Comparison of ENCODE assay signal across 9 mouse cellular contexts in genomic region chr7:29314844-29315628, GRCm38 (mm10). TPM values are rescaled to one million over a fixed set of nuclear protein-coding genes. Genes with fewer than 3 reads are reported as not detected.
DNase-seq lines count a peak whose midpoint lies in the region; ATAC-seq and TF ChIP-seq lines count a peak whose summit lies in the region.
"Had no signal": no experiment of that assay in that cellular context is flagged by ENCODE, and none has a peak within 500 bp of the region (broad histone marks: within the 10 kb centered on the region; RNA-seq: fewer than 3 reads in every experiment).

No protein-coding gene starts in this region.

- no peak overlapping the region for H3K27ac ChIP-seq in intestine, embryonic 16.5 days (ENCODE audit: low read length)
- no peak overlapping the region for H3K27ac ChIP-seq in intestine, postnatal 0 days (ENCODE audit: low read depth, low read length)
- H3K27ac ChIP-seq in forebrain, embryonic 10.5 days: peak overlapping the region; percentile 95
- H3K27ac ChIP-seq in heart, embryonic 11.5 days (ENCODE audit: low read depth, low read length): no peak overlapping the region
- H3K27ac ChIP-seq: kidney, postnatal 0 days had no signal

- H3K27me3 ChIP-seq in intestine, embryonic 16.5 days (replicated peaks; ENCODE audit: control insufficient read depth, insufficient read depth, low read length): no peaks in the 10 kb centered on the region
- H3K27me3 ChIP-seq in intestine, postnatal 0 days (replicated peaks; ENCODE audit: control insufficient read depth, insufficient read depth, low read length): no peaks in the 10 kb centered on the region
- H3K27me3 ChIP-seq in forebrain, embryonic 10.5 days (ENCODE audit: poor library complexity, severe bottlenecking): peaks cover 15% of the 10 kb centered on the region
- no peaks in the 10 kb centered on the region for H3K27me3 ChIP-seq in myocyte (ENCODE audit: control insufficient read depth, insufficient read depth, insufficient read length)
- peaks cover 31% of the 10 kb centered on the region for H3K27me3 ChIP-seq in heart, embryonic 11.5 days (ENCODE audit: control insufficient read depth, insufficient read depth, low read length)

- H3K4me1 ChIP-seq in intestine, embryonic 16.5 days (ENCODE audit: control insufficient read depth, insufficient read depth, low read length): peaks cover 43% of the 10 kb centered on the region
- peaks cover 6% of the 10 kb centered on the region; the same call in 1 of the 2 replicates for H3K4me1 ChIP-seq in intestine, postnatal 0 days (replicated peaks; ENCODE audit: control insufficient read depth, insufficient read depth, low read length)
- H3K4me1 ChIP-seq in forebrain, embryonic 10.5 days: peaks cover 83% of the 10 kb centered on the region
- H3K4me1 ChIP-seq in heart, embryonic 11.5 days (ENCODE audit: control insufficient read depth, insufficient read depth, low read length): peaks cover 24% of the 10 kb centered on the region

- H3K79me2 ChIP-seq in myocyte (ENCODE audit: control insufficient read depth, insufficient read depth): no peaks in the 10 kb centered on the region

- H3K9ac ChIP-seq in intestine, embryonic 16.5 days (ENCODE audit: low read depth, low read length): 0 out of 2 replicates have a peak overlapping the region, but pooled peaks have one; percentile 41
- no peak overlapping the region for H3K9ac ChIP-seq in intestine, postnatal 0 days (ENCODE audit: low read depth, low read length)
- H3K9ac ChIP-seq in heart, embryonic 11.5 days (ENCODE audit: low read depth, low read length): no peak overlapping the region

- no peak for ATAC-seq in intestine, embryonic 16.5 days
- ATAC-seq in intestine, postnatal 0 days: no peak
- ATAC-seq in heart, embryonic 11.5 days (replicated peaks; ENCODE audit: insufficient number of reproducible peaks, low FRiP score, low TSS enrichment): no peak

- H3ac ChIP-seq in myocyte (ENCODE audit: control insufficient read depth, insufficient read length): no peak overlapping the region

- H3K4me2 ChIP-seq in intestine, embryonic 16.5 days (ENCODE audit: low read depth, low read length): no peak overlapping the region
- H3K4me2 ChIP-seq in intestine, postnatal 0 days (replicated peaks; ENCODE audit: low read depth): no peak overlapping the region
- no peak overlapping the region for H3K4me2 ChIP-seq in myocyte (ENCODE audit: low read depth)
- no peak overlapping the region for H3K4me2 ChIP-seq in heart, embryonic 11.5 days

- peak; percentile 56 for DNase-seq in forebrain, embryonic 10.5 days (ENCODE audit: extremely low spot score, low spot score)
- peak; percentile 62 to 69 for DNase-seq in layer of hippocampus, postnatal 10 days (ENCODE audit: low spot score in 2 of 2)
- no peak for DNase-seq in thymus, postnatal 36 days
- no peak for DNase-seq in urinary bladder, postnatal 36 days (ENCODE audit: low spot score in 2 of 2)

- 70% methylated on average over 13 of the region's 13 CpGs for WGBS in intestine, embryonic 16.5 days
- WGBS in intestine, postnatal 0 days: 79% methylated on average over 13 of the region's 13 CpGs
- WGBS in forebrain, embryonic 10.5 days: 76% methylated on average over 13 of the region's 13 CpGs
- WGBS in heart, embryonic 11.5 days (ENCODE audit: insufficient replicate concordance): 72% methylated on average over 13 of the region's 13 CpGs

- no peaks in the 10 kb centered on the region for H3K9me3 ChIP-seq in intestine, embryonic 16.5 days (ENCODE audit: control insufficient read depth, low read length)
- H3K9me3 ChIP-seq in intestine, postnatal 0 days (ENCODE audit: control insufficient read depth): no peaks in the 10 kb centered on the region
- no peaks in the 10 kb centered on the region for H3K9me3 ChIP-seq in forebrain, embryonic 10.5 days
- H3K9me3 ChIP-seq in heart, embryonic 11.5 days (replicated peaks; ENCODE audit: control insufficient read depth, low read length): no peaks in the 10 kb centered on the region

- no peak overlapping the region for H3K4me3 ChIP-seq in intestine, embryonic 16.5 days (ENCODE audit: low read length)
- no peak overlapping the region for H3K4me3 ChIP-seq in intestine, postnatal 0 days (ENCODE audit: low read depth, low read length)
- H3K4me3 ChIP-seq in forebrain, embryonic 10.5 days: no peak overlapping the region; the same call in 1 of the 2 replicates
- no peak overlapping the region for H3K4me3 ChIP-seq in myocyte
- H3K4me3 ChIP-seq in heart, embryonic 11.5 days (ENCODE audit: low read depth, low read length): no peak overlapping the region

- H3K36me3 ChIP-seq in intestine, embryonic 16.5 days (ENCODE audit: control insufficient read depth, insufficient read depth, low read length): no peaks in the 10 kb centered on the region
- no peaks in the 10 kb centered on the region for H3K36me3 ChIP-seq in intestine, postnatal 0 days (ENCODE audit: control insufficient read depth, insufficient read depth)
- peaks cover 61% of the 10 kb centered on the region for H3K36me3 ChIP-seq in forebrain, embryonic 10.5 days (replicated peaks)
- H3K36me3 ChIP-seq in myocyte (ENCODE audit: control insufficient read depth, insufficient read depth): no peaks in the 10 kb centered on the region
- no peaks in the 10 kb centered on the region for H3K36me3 ChIP-seq in heart, embryonic 11.5 days (ENCODE audit: control insufficient read depth, insufficient read depth, low read length)

- TF ChIP-seq CTCF in intestine, postnatal 0 days (IDR thresholded peaks at IDR 0.05; ENCODE audit: low read depth): no peak

- no peak for TF ChIP-seq POLR2A in myocyte (IDR thresholded peaks at IDR 0.05; ENCODE audit: insufficient read length, low read depth)

TF ChIP-seq in myocyte, 11 proteins besides CTCF, POLR2A, EP300 and RAD21:
- TF ChIP-seq MYOD1 (IDR thresholded peaks at IDR 0.05; ENCODE audit: control insufficient read depth in 1 of 3, insufficient read length in 2 of 3, low read depth in 2 of 3) (peak in 1 of 3 experiments; percentile 47), CEBPB (IDR thresholded peaks at IDR 0.05; ENCODE audit: insufficient read depth, poor library complexity, severe bottlenecking) (no peak), MYOG (IDR thresholded peaks at IDR 0.05; ENCODE audit: control insufficient read depth in 1 of 3, insufficient read depth in 1 of 3, insufficient read length in 2 of 3, low read depth in 2 of 3) (peak in 2 of 3 experiments; percentile 18 to 22)

RNA-seq across cellular contexts. Expression of gene Dpf1, which starts 11.3 kb away (rescaled TPM):
- 6.2 and 6.8 TPM in 2 replicates for polyA plus RNA-seq in intestine, embryonic 16.5 days (2015; fragmentation: Nextera tagmentation; extraction: Ambion mirVana)
- polyA plus RNA-seq in intestine, postnatal 0 days (2015; fragmentation: Nextera tagmentation; extraction: Ambion mirVana): 1.7 TPM in 2 replicates
- 39.1 and 42.7 TPM in 2 replicates for polyA plus RNA-seq in forebrain, embryonic 10.5 days (2016; fragmentation: Nextera tagmentation; extraction: Ambion mirVana)
- total RNA-seq in layer of hippocampus, postnatal 10 days (2021): 100 to 1,000 TPM; 129 to 138 TPM
- 3.4 TPM for polyA plus RNA-seq in myocyte (2012; fragmentation: generic; extraction: Trizol)
- 2.9 and 3.3 TPM in 2 replicates for polyA plus RNA-seq in heart, embryonic 11.5 days (2014; fragmentation: Nextera tagmentation; extraction: Ambion mirVana)

RNA-seq across cellular contexts. Expression of gene Ppp1r14a, which starts 25.9 kb away (rescaled TPM):
- 40.8 and 45.2 TPM in 2 replicates for polyA plus RNA-seq in intestine, embryonic 16.5 days (2015; fragmentation: Nextera tagmentation; extraction: Ambion mirVana)
- polyA plus RNA-seq in intestine, postnatal 0 days (2015; fragmentation: Nextera tagmentation; extraction: Ambion mirVana): 35.2 and 37.0 TPM in 2 replicates
- 7.4 and 8.7 TPM in 2 replicates for polyA plus RNA-seq in forebrain, embryonic 10.5 days (2016; fragmentation: Nextera tagmentation; extraction: Ambion mirVana)
- 1 to 10 TPM; 2.0 to 3.2 TPM for total RNA-seq in layer of hippocampus, postnatal 10 days (2021)
- 0.35 TPM for polyA plus RNA-seq in myocyte (2012; fragmentation: generic; extraction: Trizol)
- polyA plus RNA-seq in heart, embryonic 11.5 days (2014; fragmentation: Nextera tagmentation; extraction: Ambion mirVana): 9.4 and 10.3 TPM in 2 replicates

RNA-seq across cellular contexts. Expression of gene Spint2, which starts 33.3 kb away (rescaled TPM):
- 626 and 672 TPM in 2 replicates for polyA plus RNA-seq in intestine, embryonic 16.5 days (2015; fragmentation: Nextera tagmentation; extraction: Ambion mirVana)
- polyA plus RNA-seq in intestine, postnatal 0 days (2015; fragmentation: Nextera tagmentation; extraction: Ambion mirVana): 685 and 722 TPM in 2 replicates
- polyA plus RNA-seq in forebrain, embryonic 10.5 days (2016; fragmentation: Nextera tagmentation; extraction: Ambion mirVana): 44.2 and 50.8 TPM in 2 replicates
- 10 to 100 TPM; 25.3 to 31.0 TPM for total RNA-seq in layer of hippocampus, postnatal 10 days (2021)
- polyA plus RNA-seq in myocyte (2012; fragmentation: generic; extraction: Trizol): 0.10 TPM
- 39.2 and 42.8 TPM in 2 replicates for polyA plus RNA-seq in heart, embryonic 11.5 days (2014; fragmentation: Nextera tagmentation; extraction: Ambion mirVana)

Comparison
In these comparisons a context has a peak if more than half of its experiments do, and no peak if none do; other contexts are left out.
1. DNase-seq: peak in forebrain, embryonic 10.5 days (single experiment) and layer of hippocampus, postnatal 10 days (2 of 2); none in thymus, postnatal 36 days (0 of 2) and urinary bladder, postnatal 36 days (0 of 2).
2. RNA of gene Spint2, which starts 33.3 kb away (polyA plus RNA-seq): 685 to 722 TPM in intestine, postnatal 0 days, 626 to 672 TPM in intestine, embryonic 16.5 days, 44.2 to 50.8 TPM in forebrain, embryonic 10.5 days and 39.2 to 42.8 TPM in heart, embryonic 11.5 days; 0.10 TPM in myocyte (single experiment); every median in the first group is over 10 times any median in the second.